ENCODE assay signal across 19 mouse cellular contexts in the genomic region with DNA sequence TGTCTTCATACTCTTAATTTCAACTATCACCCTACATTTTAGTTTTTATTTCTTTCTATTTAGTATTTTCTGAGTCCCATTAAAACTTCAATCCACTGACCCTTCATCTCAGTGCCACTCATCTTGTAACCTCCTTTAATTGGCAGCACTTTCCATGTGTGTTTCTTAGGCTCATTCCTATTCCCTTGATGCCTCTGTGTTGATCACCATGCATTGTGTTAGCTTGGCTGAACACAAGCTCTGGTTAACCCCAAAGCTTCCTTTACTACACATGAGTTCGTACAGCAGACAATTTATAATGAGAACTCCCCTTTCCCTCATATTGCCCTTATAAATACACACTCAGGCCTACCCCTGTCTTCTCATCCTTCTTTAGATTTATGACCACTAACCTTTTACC.
DNase-seq lines count a peak whose midpoint lies in the region; ATAC-seq lines count a peak whose summit lies in the region.
"Had no signal": no experiment of that assay in that cellular context is flagged by ENCODE, and none has a peak within 500 bp of the region (broad histone marks: within the 10 kb centered on the region; RNA-seq: fewer than 3 reads in every experiment).

No protein-coding gene starts in this region.

- no peaks in the 10 kb centered on the region for H3K4me1 ChIP-seq in kidney, embryonic 16.5 days (ENCODE audit: insufficient read depth, low read length)
- H3K4me1 ChIP-seq in midbrain, embryonic 11.5 days (ENCODE audit: control insufficient read depth, insufficient read depth, low read length): no peaks in the 10 kb centered on the region
- no peaks in the 10 kb centered on the region for H3K4me1 ChIP-seq in midbrain, embryonic 16.5 days (ENCODE audit: control insufficient read depth, insufficient read depth, low read length)
- H3K4me1 ChIP-seq: embryonic facial prominence, embryonic 15.5 days; forebrain, embryonic 10.5 days; hindbrain, embryonic 12.5 days had no signal

- no peak overlapping the region for H3K4me2 ChIP-seq in kidney, embryonic 16.5 days (replicated peaks; ENCODE audit: low read depth, low read length)
- H3K4me2 ChIP-seq in midbrain, embryonic 11.5 days: no peak overlapping the region
- no peak overlapping the region for H3K4me2 ChIP-seq in midbrain, embryonic 16.5 days (ENCODE audit: low read length)
- H3K4me2 ChIP-seq: embryonic facial prominence, embryonic 15.5 days; hindbrain, embryonic 12.5 days had no signal

- no peaks in the 10 kb centered on the region for H3K36me3 ChIP-seq in kidney, embryonic 16.5 days (ENCODE audit: insufficient read depth, low read length)
- no peaks in the 10 kb centered on the region for H3K36me3 ChIP-seq in midbrain, embryonic 11.5 days (ENCODE audit: control insufficient read depth, insufficient read depth, low read length)
- H3K36me3 ChIP-seq in midbrain, embryonic 16.5 days (ENCODE audit: control insufficient read depth, insufficient read depth, low read length): no peaks in the 10 kb centered on the region
- H3K36me3 ChIP-seq: embryonic facial prominence, embryonic 15.5 days; forebrain, embryonic 10.5 days; hindbrain, embryonic 12.5 days had no signal

- ATAC-seq in kidney, embryonic 16.5 days (ENCODE audit: low FRiP score, low TSS enrichment): no peak
- ATAC-seq in midbrain, embryonic 11.5 days (ENCODE audit: low FRiP score): no peak
- ATAC-seq in midbrain, embryonic 16.5 days: no peak
- ATAC-seq: forebrain, embryonic 14.5 days had no signal

- 49% methylated on average over 1 of the region's 1 CpGs for WGBS in kidney, embryonic 16.5 days
- 79% methylated on average over 1 of the region's 1 CpGs for WGBS in midbrain, embryonic 11.5 days
- WGBS in midbrain, embryonic 16.5 days: 58% methylated on average over 1 of the region's 1 CpGs

- H3K9ac ChIP-seq in kidney, embryonic 16.5 days (replicated peaks; ENCODE audit: low read length): no peak overlapping the region
- no peak overlapping the region for H3K9ac ChIP-seq in midbrain, embryonic 11.5 days (ENCODE audit: low read length)
- no peak overlapping the region for H3K9ac ChIP-seq in midbrain, embryonic 16.5 days (ENCODE audit: low read depth, low read length)
- H3K9ac ChIP-seq: embryonic facial prominence, embryonic 15.5 days; hindbrain, embryonic 12.5 days had no signal

- no peak for DNase-seq in kidney, postnatal 4 days
- peak; percentile 14 for DNase-seq in midbrain, embryonic 11.5 days (ENCODE audit: low spot score, missing footprints)
- DNase-seq in mesoderm, embryonic 11.5 days (ENCODE audit: low read depth, low spot score): peak; percentile 2
- peak; percentile 48 for DNase-seq in retina, postnatal 1 day
- DNase-seq in left cerebral cortex, adult 11 months (ENCODE audit: low spot score): no peak
- DNase-seq: adrenal gland, adult 8-10 months; adrenal gland, postnatal 36 days; cerebellum, adult 2 months; gastrocnemius, adult 2 months; gastrocnemius, postnatal 25 days; heart, postnatal 10 days; heart, postnatal 4 days had no signal

- no peak overlapping the region for H3K4me3 ChIP-seq in kidney, embryonic 16.5 days (ENCODE audit: low read length)
- H3K4me3 ChIP-seq in midbrain, embryonic 11.5 days (ENCODE audit: low read depth, low read length): no peak overlapping the region
- no peak overlapping the region for H3K4me3 ChIP-seq in midbrain, embryonic 16.5 days (ENCODE audit: low read depth, low read length)
- H3K4me3 ChIP-seq: embryonic facial prominence, embryonic 15.5 days; erythroblast, embryonic 14.5 days; forebrain, embryonic 10.5 days; gastrocnemius, adult 2 months; hindbrain, embryonic 12.5 days had no signal

- no peaks in the 10 kb centered on the region for H3K27me3 ChIP-seq in kidney, embryonic 16.5 days (ENCODE audit: insufficient read depth, low read length)
- no peaks in the 10 kb centered on the region for H3K27me3 ChIP-seq in midbrain, embryonic 11.5 days (ENCODE audit: control insufficient read depth, insufficient read depth, low read length)
- no peaks in the 10 kb centered on the region for H3K27me3 ChIP-seq in midbrain, embryonic 16.5 days (ENCODE audit: control insufficient read depth, insufficient read depth, low read depth, low read length)
- H3K27me3 ChIP-seq: embryonic facial prominence, embryonic 15.5 days; hindbrain, embryonic 12.5 days had no signal

- peak overlapping the region; percentile 34; the same call in 1 of the 2 replicates for H3K27ac ChIP-seq in kidney, embryonic 16.5 days (ENCODE audit: low read length)
- no peak overlapping the region for H3K27ac ChIP-seq in midbrain, embryonic 11.5 days (ENCODE audit: low read depth, low read length)
- no peak overlapping the region for H3K27ac ChIP-seq in midbrain, embryonic 16.5 days (ENCODE audit: low read length)
- H3K27ac ChIP-seq: embryonic facial prominence, embryonic 15.5 days; forebrain, embryonic 10.5 days; gastrocnemius, adult 2 months; hindbrain, embryonic 12.5 days had no signal

- no peaks in the 10 kb centered on the region for H3K9me3 ChIP-seq in kidney, embryonic 16.5 days (ENCODE audit: low read length)
- no peaks in the 10 kb centered on the region for H3K9me3 ChIP-seq in midbrain, embryonic 11.5 days (ENCODE audit: control insufficient read depth, low read length)
- H3K9me3 ChIP-seq in midbrain, embryonic 16.5 days (replicated peaks; ENCODE audit: control insufficient read depth, low read length, poor library complexity, severe bottlenecking): no peaks in the 10 kb centered on the region
- H3K9me3 ChIP-seq: embryonic facial prominence, embryonic 15.5 days; forebrain, embryonic 10.5 days; hindbrain, embryonic 12.5 days had no signal

Comparison
In these comparisons a context has a peak if more than half of its experiments do, and no peak if none do; other contexts are left out.
1. DNase-seq: peak in midbrain, embryonic 11.5 days (single experiment), mesoderm, embryonic 11.5 days (single experiment) and retina, postnatal 1 day (single experiment); none in kidney, postnatal 4 days (0 of 2) and left cerebral cortex, adult 11 months (single experiment).